Mouse (Mus musculus) CH12.LX (cell line): Measurements from ENCODE around the gene Luc7l.

Experiments used
- CTCF ChIP-seq, 2 experiments: IDR thresholded peaks in 1 of 2; conservative IDR thresholded peaks in 1 of 2; 2 replicates each; pipeline ENCODE4 v1.5.1; 2011 to 2012; ENCODE audit warnings: low read depth in 2 of 2, low read length in 2 of 2, improper control_type of control experiment in 1 of 2, inconsistent platforms in 1 of 2, mild to moderate bottlenecking in 1 of 2, moderate library complexity in 1 of 2
- EP300 ChIP-seq: IDR thresholded peaks from 2 replicates; pipeline ENCODE4 v1.6.1; 2011; ENCODE audit warnings: low read length, improper control_type of control experiment
- MAFK ChIP-seq: IDR thresholded peaks from 2 replicates; pipeline ENCODE4 v1.6.1; 2011; ENCODE audit warnings: low read length, improper control_type of control experiment; ENCODE audit not compliant: insufficient replicate concordance
- MAX ChIP-seq: IDR thresholded peaks from 2 replicates; pipeline ENCODE4 v1.6.1; 2011; ENCODE audit warnings: low read length, improper control_type of control experiment
- USF2 ChIP-seq: conservative IDR thresholded peaks from 2 replicates; pipeline ENCODE4 v1.6.1; 2011; ENCODE audit warnings: low read depth, low read length, improper control_type of control experiment

DNA sequence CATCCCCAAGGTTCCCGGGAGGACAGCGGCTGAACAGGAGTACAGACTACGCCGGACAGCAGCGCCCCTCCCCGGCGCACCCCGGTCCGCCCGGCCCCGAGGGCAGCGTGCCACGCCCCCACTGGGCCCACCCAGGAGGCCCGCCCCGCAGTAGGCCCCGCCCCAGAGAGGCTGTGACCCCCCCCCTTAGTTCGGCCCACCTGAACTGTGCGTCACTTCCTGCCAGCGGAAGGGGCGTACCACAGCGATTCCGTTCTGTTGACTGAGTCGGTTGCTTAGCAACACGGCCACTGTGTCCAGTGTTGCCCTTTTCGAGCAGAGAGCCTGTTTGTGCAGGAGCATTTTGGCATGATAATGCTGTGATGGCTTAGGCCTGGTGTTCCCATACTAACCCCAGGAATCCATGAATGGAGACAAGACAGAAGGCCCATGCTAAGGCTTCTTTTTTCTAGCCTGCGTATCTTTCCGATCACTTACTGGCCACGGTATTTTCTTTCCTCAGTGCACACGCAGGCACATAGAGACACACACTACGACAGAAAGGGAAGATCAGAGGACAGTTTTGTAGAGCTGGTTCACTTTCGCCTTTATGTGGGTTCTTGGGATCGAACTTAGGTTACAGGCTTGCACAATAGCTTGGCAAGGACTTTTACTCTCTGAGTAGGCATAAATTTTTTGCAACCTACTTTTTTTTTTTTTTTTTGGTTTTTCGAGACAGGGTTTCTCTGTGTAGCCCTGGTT, 8.4 kb upstream of the Luc7l start, which contains the start of gene Fam234a:
- TF ChIP-seq CTCF (conservative IDR thresholded peaks at IDR 0.05 in 1 of 2, IDR thresholded peaks at IDR 0.05 in 1 of 2; ENCODE audit: low read depth in 2 of 2, low read length in 2 of 2): peak in 1 of 2 experiments; percentile 41; a peak in 2 of 4 replicates
- TF ChIP-seq USF2: no peak
- TF ChIP-seq MAX: no peak
- no peak for TF ChIP-seq EP300
- no peak for TF ChIP-seq MAFK
